Mouse (Mus musculus): ENCODE data around the gene Rora. TPM values are rescaled to one million over a fixed set of nuclear protein-coding genes. Genes with fewer than 3 reads are reported as not detected.

Rora gene
- total RNA-seq, 2 experiments from 2014 or later = 36.7 to 99.2 TPM

GRCm38 (mm10) chr9:68745931-68746646, 92.5 kb downstream of the Rora start:
- DNase-seq (ENCODE audit: low spot score in 2 of 2) = no peak

- peak in 1 of 2 experiments; percentile 49 for DNase-seq (ENCODE audit: low spot score in 2 of 2)
Measured at GRCm38 (mm10) chr9:68756976-68757375, 103.4 kb downstream of the Rora start.

DNA sequence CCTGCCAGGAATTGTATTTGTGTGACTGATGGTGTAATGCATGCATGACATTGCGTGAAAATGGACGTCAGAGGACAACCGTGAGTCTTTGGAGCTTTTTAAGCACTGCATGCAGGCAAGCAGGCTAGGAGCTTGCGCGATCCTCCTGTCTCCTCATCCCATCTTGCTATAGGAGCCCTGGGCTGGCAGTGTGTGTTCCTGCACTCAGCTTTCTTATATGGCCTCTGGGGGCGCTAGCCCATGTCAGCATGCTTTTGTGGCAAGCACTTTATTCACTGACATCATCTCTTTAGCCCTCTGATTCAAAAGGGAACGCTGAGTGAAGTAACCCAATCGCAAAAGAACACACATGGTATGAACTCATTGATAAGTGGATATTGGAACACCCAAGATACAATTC, 105.7 kb downstream of the Rora start:
- DNase-seq (ENCODE audit: low spot score in 2 of 2) = no peak

- DNase-seq (ENCODE audit: low spot score in 2 of 2) = no peak
Measured at GRCm38 (mm10) chr9:68760329-68760728, 106.7 kb downstream of the Rora start.

DNA sequence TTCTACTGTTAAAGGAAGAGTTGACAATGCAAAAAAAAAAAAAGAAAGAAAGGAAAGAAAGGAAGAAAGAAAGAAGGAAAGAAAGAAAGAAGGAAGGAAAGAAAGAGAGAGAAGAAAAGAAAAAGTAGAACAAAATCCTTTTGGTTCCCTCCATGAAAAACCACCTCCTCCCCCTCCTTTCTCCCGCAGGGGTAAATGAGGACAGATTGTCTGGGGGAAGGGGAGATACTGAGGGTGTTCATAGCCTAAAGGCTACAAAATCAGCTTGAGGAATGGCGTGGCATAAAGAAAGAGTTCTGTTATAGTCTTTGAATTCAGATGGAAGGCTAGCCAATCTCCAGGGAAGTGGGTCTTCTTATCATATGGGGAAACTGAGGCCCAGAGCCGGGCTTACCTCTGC, 107.3 kb downstream of the Rora start:
- no peak for DNase-seq (ENCODE audit: low spot score in 2 of 2)

- DNase-seq (ENCODE audit: low spot score in 2 of 2) = no peak
Measured at GRCm38 (mm10) chr9:68761672-68762071, 108.1 kb downstream of the Rora start.

DNA sequence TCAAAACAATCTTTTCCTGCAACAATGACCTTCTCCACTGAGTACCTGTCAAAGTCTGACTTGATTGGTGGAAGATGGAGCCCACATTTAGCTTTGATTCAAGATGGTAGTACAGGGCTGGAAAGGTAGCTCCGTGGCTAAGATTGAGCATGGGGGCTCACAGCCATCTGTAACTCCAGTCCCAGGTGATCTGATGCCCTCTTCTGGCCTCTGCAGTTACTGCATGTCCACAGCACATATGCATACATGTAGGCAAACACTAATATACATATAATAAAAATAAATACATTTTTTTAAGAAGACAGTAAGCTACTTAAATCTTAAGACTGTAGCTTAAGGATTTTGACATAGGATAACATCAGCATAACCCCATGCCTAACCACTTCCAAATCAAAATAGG, 112.0 kb downstream of the Rora start:
- no peak for DNase-seq (ENCODE audit: low spot score in 2 of 2)

GRCm38 (mm10) chr9:68769638-68770037, 116.1 kb downstream of the Rora start:
- no peak for DNase-seq (ENCODE audit: low spot score in 2 of 2)

DNA sequence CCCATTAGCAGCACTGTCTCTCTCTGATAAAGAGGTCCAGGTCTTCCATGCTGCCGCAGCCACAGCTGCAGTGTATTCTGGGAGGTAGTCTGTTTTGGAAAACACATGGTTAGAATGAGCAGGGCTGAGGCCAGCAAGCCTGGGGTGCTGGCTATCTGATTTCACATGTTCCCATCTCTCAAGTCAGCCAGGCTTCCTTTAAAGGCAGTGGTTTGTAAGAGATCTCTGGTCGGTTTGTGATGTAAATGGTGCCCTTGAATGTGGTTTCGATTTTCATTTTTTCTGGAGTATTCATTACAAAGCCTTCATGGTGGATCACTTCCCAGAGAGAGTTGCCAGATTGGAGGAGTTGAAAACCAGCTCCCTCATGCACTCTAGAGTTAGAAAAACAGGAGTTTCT, 117.8 kb downstream of the Rora start:
- DNase-seq (ENCODE audit: low spot score in 2 of 2) = no peak

DNA sequence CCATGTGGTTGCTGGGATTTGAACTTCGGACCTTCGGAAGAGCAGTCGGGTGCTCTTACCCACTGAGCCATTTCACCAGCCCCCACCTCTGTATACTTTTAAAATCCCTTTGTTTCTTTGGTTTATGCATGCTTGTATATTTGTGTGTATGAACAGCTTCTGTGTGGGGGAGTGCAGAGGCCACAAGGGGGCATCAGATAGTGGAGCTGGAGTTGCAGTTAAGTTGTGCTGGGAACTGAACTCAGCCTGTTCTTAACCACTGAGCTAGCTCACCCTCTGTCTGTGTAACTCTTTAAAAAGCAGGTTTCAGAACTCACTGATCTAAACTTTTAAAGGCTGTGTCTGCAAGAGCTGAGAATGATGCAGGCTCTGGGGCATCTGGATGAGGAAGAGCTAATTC, 120.2 kb downstream of the Rora start:
- no peak for DNase-seq (ENCODE audit: low spot score in 2 of 2)

DNA sequence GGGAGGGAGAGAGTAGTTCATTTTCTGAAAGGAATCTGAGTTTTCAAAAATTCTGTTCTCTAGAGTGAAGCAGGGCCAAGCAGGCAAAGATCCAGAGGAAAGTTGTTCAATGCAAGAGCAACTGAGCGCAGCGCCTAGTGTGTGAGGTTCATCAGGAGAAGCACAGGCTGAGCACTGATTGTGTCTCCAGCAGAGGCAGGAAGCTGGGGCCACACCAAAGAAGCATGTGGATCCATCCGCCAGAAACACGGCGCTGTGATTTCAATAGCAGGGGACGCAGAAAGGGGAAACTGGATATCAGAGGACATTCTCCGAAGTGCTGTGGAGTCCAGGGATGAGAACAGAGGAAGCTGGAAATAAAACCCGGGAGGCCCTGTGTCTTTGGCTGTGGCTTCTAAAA, 128.4 kb downstream of the Rora start:
- no peak for DNase-seq (ENCODE audit: low spot score in 2 of 2)

- DNase-seq (ENCODE audit: low spot score in 2 of 2) = no peak
Measured at GRCm38 (mm10) chr9:68782604-68783003, 129.0 kb downstream of the Rora start.

DNA sequence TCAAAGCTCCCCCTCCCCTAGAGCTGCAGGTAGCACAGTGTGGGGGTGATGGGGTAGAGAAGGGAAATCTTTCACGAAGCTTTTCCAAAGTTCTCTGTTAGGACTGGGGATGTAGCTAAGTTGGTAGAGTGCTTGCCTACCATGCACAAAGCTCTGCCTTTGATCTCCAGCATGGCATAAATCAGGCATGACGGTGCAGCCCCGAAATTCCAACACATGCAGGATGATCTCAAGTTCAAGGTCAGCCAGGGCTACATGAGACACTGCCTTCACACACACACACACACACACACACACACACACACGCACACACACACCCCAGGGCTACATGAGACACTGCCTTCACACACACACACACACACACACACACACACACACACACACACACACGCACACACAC, 129.7 kb downstream of the Rora start:
- no peak for DNase-seq (ENCODE audit: low spot score in 2 of 2)

- DNase-seq (ENCODE audit: low spot score in 2 of 2) = no peak
Measured at GRCm38 (mm10) chr9:68786614-68787293, 133.2 kb downstream of the Rora start.

DNA sequence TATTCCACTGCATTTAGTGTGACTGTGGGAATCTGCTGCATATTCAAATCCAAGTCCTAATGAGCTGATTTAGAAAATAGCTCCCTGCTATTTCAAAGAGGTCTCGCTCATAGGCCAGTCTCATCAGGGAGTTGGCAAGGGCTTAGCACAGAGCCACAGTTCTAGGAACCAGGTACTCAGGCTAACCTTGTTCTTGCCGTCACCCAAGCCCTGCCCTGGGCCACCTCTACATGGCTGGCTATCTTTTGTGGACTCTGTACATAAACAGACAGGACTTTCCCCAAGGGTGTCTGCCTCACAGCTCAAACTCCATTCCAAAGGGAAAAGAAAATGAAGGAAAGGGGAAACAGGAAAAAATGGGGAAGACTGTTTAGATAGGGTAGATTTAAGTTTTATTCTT, 134.1 kb downstream of the Rora start:
- no peak for DNase-seq (ENCODE audit: low spot score in 2 of 2)

DNA sequence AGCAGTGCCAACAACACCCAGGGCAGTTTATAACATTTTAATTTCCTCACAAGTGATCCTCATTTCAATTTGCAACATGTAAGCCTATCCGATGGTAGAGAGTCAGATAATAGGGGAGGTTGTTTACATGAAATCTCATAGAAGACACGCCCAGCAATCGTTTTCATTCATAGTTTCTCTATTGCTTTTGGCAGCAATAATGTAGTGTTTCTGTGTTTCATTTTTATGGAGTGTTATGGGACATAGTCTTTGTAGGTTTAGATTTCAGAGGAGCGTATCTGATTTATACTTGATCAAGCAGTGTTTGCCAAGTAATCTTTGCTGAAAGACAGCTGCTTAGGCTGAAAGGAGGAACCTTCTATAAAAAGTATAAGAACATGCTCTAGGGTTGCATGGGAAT, 137.3 kb downstream of the Rora start:
- no peak for DNase-seq (ENCODE audit: low spot score in 2 of 2)

GRCm38 (mm10) chr9:68791982-68792540, 138.5 kb downstream of the Rora start:
- DNase-seq (ENCODE audit: low spot score in 2 of 2) = no peak

GRCm38 (mm10) chr9:68795314-68795713, 141.7 kb downstream of the Rora start:
- no peak for DNase-seq (ENCODE audit: low spot score in 2 of 2)

- DNase-seq (ENCODE audit: low spot score in 2 of 2) = no peak
Measured at GRCm38 (mm10) chr9:68798221-68798620, 144.6 kb downstream of the Rora start.

GRCm38 (mm10) chr9:68799065-68799464, 145.5 kb downstream of the Rora start:
- no peak for DNase-seq (ENCODE audit: low spot score in 2 of 2)

- DNase-seq (ENCODE audit: low spot score in 2 of 2) = no peak
Measured at GRCm38 (mm10) chr9:68804229-68804628, 150.6 kb downstream of the Rora start.

DNA sequence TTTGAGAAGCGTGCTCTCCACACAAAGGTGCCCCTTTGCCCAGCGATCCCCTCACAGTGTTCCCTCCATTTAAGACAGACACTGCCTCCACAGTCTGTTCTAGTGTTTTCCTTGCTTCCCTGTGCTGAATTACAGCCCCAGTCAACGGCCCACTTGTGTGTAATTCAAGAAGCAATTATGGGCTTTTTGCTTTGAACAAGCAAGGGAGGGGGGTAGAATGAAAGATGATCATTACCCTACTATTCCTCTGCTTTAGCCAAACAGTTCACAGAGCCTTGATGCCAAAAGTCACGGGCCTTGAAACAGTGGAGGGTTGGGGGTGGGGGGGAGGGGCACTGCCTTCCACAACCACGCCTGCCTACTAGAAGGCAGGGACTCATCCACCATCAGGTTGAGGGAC, 152.2 kb downstream of the Rora start:
- DNase-seq (ENCODE audit: low spot score in 2 of 2) = no peak

- DNase-seq (ENCODE audit: low spot score in 2 of 2) = no peak
Measured at GRCm38 (mm10) chr9:68807735-68808134, 154.1 kb downstream of the Rora start.
